Mouse (Mus musculus) ovary, adult 18-20 months (tissue): ENCODE data around the gene Irx6.

Source experiments
- DNase-seq: peaks from one replicate; pipeline ENCODE4 v3.0.0; 2022; ENCODE audit warnings: low spot score, mixed read lengths

Irx6 gene

GRCm38 (mm10) chr8:92674244-92675128, at the start of gene Irx6:
Gene Irx6, plus strand, starts transcription at chr8:92674288.
- DNase-seq, result no peak

DNA sequence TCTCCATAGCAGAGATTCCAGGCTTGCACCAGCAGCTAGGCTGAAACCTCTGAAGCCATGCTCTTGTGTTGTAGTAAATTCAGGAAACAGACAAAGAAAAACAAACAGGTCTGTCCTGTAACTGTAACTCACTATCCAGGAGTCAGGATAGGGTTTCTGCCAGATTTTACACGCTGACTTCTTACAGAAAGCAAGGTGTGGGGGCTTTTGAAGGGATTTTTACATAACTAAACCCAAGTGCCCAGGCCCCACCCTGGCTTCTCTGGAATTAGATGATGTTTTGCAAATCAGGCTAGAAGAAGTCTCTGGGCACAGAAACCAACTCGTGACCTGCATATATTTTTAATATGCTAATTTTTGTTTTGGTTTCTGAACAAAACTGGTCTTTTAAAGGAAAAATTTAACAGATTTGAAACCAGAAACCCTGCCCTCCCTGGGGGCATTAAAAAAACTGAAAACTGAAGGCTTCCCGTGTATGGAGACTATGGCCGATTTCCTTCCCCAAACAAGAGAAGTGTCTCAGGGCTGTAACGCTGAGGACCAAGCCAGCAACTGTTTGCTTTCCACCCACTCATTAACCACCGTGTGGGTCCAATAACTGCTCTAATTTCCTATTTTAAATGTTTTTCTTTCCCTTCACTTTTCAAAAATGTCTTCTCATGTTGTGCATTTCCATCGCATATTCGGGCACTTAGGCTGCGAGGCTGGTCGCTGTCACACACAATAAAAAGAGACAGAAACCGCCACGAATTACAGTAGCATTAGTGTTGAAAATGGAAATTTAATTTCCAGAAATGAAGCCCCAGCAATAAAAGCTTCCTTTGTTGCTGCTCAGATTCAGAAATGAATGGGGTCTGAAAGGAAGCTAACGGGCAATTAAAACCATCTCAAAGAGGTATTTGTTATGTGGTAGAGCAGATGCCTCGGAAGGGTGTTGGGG, 45.1 kb upstream of the Irx6 start:
- DNase-seq, result no peak

- no peak for DNase-seq
These were observed 40.9 kb upstream of the Irx6 start for GRCm38 (mm10) chr8:92633199-92633598.

DNA sequence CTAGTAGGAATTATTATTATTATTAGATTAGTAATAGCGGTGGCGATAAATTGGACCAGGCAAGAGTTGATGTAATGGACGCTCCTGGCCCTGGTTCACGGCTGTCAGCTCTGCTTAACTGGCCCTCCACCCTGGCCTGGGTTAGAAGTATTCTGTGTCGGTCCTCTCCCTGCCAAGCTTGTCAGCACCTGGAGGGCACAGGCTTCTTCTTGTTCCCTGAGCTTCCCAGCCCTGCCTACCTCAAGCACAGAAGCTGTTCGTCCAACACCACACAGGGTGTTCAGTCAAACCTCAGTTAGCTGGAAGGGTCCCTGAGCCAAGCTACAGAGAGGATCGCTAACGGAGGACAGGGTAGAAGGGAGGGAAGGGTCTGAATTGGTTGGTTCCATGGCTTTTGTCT, 33.3 kb upstream of the Irx6 start:
- DNase-seq, result no peak

DNA sequence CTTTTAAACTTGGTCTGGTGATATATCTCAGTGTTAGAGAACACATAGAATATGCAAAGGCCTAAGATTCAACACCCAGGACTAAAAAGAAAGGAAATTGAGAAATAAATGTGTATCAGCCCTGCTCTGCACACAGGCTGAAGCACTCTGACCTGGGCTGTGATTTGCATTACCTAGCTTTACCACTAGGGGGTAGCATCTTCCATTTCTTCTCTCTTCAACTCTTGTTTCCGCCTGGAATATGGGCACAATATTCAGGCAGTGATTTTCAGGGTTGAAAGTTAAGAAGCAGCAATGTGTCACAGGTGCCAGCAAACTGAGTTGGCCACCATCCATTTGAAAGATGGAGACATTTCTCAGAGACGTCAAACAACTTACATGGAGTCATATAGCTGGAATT, 27.5 kb upstream of the Irx6 start:
- no peak for DNase-seq

GRCm38 (mm10) chr8:92664207-92664606, 9.9 kb upstream of the Irx6 start:
- no peak for DNase-seq

DNA sequence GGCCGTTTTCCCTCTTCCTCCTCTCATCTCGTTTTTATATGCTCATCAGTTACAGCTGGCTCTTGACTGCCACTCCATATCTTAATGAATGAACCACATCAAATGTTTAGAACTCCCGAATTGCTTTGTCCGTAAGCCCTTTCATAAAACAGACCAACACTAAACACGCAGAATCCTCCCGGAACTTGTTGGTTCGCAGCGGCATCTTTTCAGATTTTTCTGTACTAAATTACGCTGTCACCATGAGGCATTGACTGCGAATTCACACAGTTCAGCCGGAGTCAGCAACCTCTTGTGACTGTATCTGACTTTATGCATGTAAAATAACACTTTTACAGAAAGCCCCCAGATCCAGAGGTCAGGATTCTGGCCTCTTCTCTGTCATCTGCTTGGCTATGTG, 3.9 kb upstream of the Irx6 start:
- no peak for DNase-seq

- no peak for DNase-seq
These were observed 3.4 kb upstream of the Irx6 start for GRCm38 (mm10) chr8:92670656-92671195.

- no peak for DNase-seq
These were observed 2.2 kb upstream of the Irx6 start for GRCm38 (mm10) chr8:92671892-92672291.

- DNase-seq, result no peak
These were observed 987 bp upstream of the Irx6 start for GRCm38 (mm10) chr8:92673101-92673500.

GRCm38 (mm10) chr8:92673555-92674243, 389 bp upstream of the Irx6 start:
- DNase-seq, result peak; percentile 47

GRCm38 (mm10) chr8:92678407-92678806, 4.3 kb downstream of the Irx6 start:
- no peak for DNase-seq

DNA sequence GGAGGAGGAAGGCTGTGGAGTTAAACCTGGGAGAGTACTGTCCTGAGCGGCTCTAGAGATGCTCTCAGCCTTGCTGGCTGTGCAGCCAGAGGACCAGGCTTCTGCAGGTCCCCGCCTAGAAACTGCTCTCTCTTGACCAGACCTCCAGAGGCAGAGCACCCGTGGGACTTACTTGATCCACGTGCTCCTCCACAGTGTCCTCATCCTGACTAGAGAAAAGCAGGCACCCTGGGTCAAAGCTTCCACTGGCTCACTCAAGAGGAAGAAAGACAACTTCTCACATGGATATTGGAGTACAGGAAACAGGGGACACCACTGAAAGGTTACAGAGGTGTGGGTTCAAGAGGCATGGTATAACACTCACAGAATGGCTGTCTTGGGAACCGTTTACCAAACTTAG, 23.3 kb downstream of the Irx6 start:
- no peak for DNase-seq

GRCm38 (mm10) chr8:92698411-92698810, 24.3 kb downstream of the Irx6 start:
- DNase-seq, result no peak

GRCm38 (mm10) chr8:92699922-92700540, 25.9 kb downstream of the Irx6 start:
- DNase-seq, result no peak

GRCm38 (mm10) chr8:92703375-92703774, 29.3 kb downstream of the Irx6 start:
- DNase-seq, result no peak

DNA sequence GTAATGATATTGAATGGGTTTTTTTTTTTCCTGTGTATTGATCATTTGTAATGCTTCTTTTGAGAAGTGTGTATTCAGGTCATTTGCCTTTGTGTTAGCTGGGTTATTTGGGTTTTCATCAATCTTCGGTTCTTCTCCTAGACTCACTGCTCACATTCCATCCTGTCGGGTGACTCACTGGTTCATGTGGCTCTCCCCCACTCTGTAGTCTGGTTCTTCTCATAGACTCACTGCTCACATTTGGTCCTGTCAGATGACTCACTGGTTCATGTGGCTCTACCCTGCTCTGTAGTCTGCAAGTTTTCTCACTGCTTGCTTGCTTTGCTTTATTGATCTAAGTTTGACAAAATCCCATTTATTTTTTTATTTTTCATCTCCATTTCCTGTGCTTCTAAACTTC, 32.2 kb downstream of the Irx6 start:
- DNase-seq, result no peak

DNA sequence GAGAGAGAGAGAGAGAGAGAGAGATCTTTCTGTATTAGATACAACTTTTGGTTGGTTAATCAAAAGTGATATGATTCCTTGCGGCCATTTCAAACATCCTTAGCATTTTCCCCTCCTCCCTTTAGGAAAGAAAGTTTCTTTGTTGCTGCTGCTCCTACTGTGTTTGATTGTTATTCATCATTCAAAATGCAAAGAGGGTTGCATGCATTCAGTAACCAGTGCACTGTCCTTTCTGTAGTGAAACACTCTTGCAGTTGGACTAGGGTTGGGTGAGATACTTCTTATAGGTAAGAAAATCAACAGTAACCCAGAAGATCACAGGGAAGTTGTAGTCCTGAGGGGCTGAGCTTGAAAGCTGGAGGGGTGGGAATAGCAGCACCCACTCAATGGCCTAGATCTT, 39.2 kb downstream of the Irx6 start:
- no peak for DNase-seq

- DNase-seq, result no peak
These were observed 43.3 kb downstream of the Irx6 start for GRCm38 (mm10) chr8:92717418-92717817.

DNA sequence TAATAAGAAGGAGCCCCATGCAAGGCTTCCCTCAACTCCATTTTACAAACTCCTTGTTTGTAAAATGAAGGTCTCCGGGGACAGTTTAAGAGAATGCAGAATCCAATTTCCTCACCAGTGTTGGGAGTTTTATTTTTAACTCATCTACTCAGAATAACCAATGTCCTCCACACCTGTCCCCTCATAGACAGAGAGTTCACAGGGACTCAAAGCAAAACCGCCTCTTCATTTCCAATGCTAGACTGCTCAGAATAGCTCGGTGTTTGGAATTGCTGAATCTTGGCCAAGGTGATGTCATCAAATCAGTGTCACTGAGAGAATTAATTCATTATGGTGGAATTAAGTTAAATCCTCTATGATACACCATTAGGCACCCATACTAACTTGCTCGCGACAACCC, 44.0 kb downstream of the Irx6 start:
- DNase-seq, result no peak

- peak; percentile 16 for DNase-seq
These were observed 47.3 kb downstream of the Irx6 start for GRCm38 (mm10) chr8:92721266-92721935.
